Mouse (Mus musculus) forebrain, embryonic 15.5 days (tissue): ENCODE data around the gene Prkd1. TPM values are rescaled to one million over a fixed set of nuclear protein-coding genes. Genes with fewer than 3 reads are reported as not detected.

Source experiments
- ATAC-seq: fragments of 200-750 bp; cut with Nextera tagmentation; replicated peaks from 2 replicates; pipeline ENCODE4 v1.8.0; 2017; ENCODE audit warnings: mild to moderate bottlenecking, moderate TSS enrichment, moderate library complexity
- H3K27ac ChIP-seq: fragments of 300-500 bp; sonication (generic); replicated peaks from 2 replicates; pipeline ENCODE4 v1.5.1; 2015; ENCODE audit warnings: mild to moderate bottlenecking, inconsistent platforms
- H3K27me3 ChIP-seq: fragments of 300-500 bp; sonication (generic); 2 replicates; pipeline ENCODE4 v1.6.1; 2015; ENCODE audit warnings: inconsistent platforms
- H3K36me3 ChIP-seq: fragments of 300-500 bp; sonication (generic); 2 replicates; pipeline ENCODE4 v1.6.1; 2015; ENCODE audit warnings: mild to moderate bottlenecking, inconsistent platforms
- H3K4me1 ChIP-seq: fragments of 300-500 bp; sonication (generic); 2 replicates; pipeline ENCODE4 v1.6.1; 2015; ENCODE audit warnings: inconsistent platforms
- H3K4me2 ChIP-seq: fragments of 300-500 bp; sonication (generic); replicated peaks from 2 replicates; pipeline ENCODE4 v1.6.1; 2015; ENCODE audit warnings: mild to moderate bottlenecking, inconsistent platforms
- H3K4me3 ChIP-seq: fragments of 300-500 bp; sonication (generic); 2 replicates; pipeline ENCODE4 v1.5.1; 2015; ENCODE audit warnings: mild to moderate bottlenecking, inconsistent platforms
- H3K9ac ChIP-seq: fragments of 300-500 bp; sonication (generic); replicated peaks from 2 replicates; pipeline ENCODE4 v1.6.1; 2015; ENCODE audit warnings: mild to moderate bottlenecking, inconsistent platforms
- H3K9me3 ChIP-seq: fragments of 300-500 bp; sonication (generic); 2 replicates; pipeline ENCODE4 v1.6.1; 2016; ENCODE audit warnings: inconsistent platforms
- WGBS: fragments of 180-500 bp; shearing (Covaris S2); methylation state at CpG from one replicate; pipeline ENCODE4 v1.1.7; 2015; ENCODE audit warnings: mixed read lengths; 5-methylcytosine and 5-hydroxymethylcytosine counted together
- polyA plus RNA-seq: library from polyadenylated mRNA; unstranded; fragments of >200 nt; fragmentation: Nextera tagmentation; extraction: Ambion mirVana; gene quantifications from 2 replicates; pipeline ENCODE4 v1.2.1, GENCODE M21; 2015

Gene Prkd1
- polyA plus RNA-seq, 1 experiment from 2014 or later = 6.6 TPM

DNA sequence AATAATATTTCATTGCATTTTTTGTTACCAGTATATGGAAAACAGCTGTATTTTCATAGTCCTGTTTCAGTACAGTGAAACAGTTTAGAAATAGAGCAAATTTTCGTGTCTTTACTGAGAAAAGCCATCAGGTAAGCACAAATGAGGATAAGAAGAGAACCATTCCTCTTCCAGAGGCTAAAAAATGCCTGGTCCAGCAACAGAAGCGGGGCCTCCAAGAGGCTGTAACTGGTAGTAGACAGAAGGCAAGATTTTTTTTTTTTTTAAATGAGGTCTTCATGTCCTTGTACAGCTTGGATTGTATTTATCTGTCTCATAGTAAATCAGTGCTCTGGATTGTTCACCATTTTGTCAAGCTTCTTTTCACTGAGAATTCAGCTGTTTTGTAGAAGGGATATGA is 352.8 kb downstream of the Prkd1 start:
- Histone ChIP-seq H3K27ac (peak overlapping the region; percentile 70), H3K4me3 (no peak overlapping the region), H3K27me3 (no peaks in the 10 kb centered on the region), H3K9ac (no peak overlapping the region), H3K4me2 (0 out of 2 replicates have a peak overlapping the region, but pooled peaks have one; percentile 5), H3K36me3 (no peaks in the 10 kb centered on the region), H3K9me3 (no peaks in the 10 kb centered on the region), H3K4me1 (peaks cover 21% of the 10 kb centered on the region)
- WGBS = 22% methylated on average over 2 of the region's 2 CpGs
- peak; percentile 55 for ATAC-seq

DNA sequence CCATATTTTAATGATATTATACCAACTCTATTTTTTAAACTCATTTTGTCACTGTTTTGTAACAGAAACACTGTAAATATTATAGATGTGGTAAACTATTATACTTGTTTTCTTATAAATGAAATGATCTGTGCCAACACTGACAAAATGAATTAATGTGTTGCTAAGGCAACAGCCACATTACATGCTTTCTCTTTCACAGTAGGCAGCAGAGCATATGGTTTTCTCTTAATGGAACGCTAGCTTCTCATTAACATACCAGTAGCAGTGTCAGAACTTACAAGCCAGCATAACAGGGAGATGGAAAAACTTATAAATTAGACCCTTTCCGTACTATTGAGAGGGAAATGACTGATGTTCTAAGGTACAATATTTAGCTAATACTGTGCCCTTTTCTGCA is 353.3 kb downstream of the Prkd1 start:
- Histone ChIP-seq H3K27me3 (no peaks in the 10 kb centered on the region), H3K27ac (peak overlapping the region; percentile 70; the same call in 1 of the 2 replicates), H3K9ac (no peak overlapping the region), H3K9me3 (no peaks in the 10 kb centered on the region), H3K4me1 (peaks cover 21% of the 10 kb centered on the region), H3K4me3 (no peak overlapping the region), H3K36me3 (no peaks in the 10 kb centered on the region), H3K4me2 (0 out of 2 replicates have a peak overlapping the region, but pooled peaks have one; percentile 5)
- 3% methylated on average over 2 of the region's 2 CpGs for WGBS
- ATAC-seq = peak; percentile 96

DNA sequence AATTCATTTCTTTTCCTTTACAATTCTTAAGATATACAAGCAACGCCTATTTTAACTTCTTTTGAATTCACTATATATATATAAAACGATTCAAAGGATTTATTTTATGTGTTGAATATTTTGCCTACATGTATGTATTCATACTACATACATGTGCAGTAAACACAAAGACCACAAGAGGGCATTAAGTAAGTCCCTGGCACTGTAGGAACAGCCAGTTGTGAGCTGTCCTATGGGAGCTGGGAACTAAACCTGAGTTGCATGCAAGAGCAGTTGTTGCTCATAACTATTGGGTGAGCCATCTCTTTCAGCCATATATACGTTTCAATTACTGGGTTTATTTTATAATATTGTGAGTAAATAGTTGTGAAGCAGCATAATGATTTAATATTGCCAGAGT is 356.1 kb downstream of the Prkd1 start:
- WGBS = 80% methylated on average over 3 of the region's 3 CpGs

More for the DNA sequence above, 356.1 kb downstream of the Prkd1 start:
- ATAC-seq = no peak
- no peak overlapping the region for H3K9ac ChIP-seq
- no peak overlapping the region for H3K4me2 ChIP-seq
- no peaks in the 10 kb centered on the region for H3K27me3 ChIP-seq
- no peak overlapping the region for H3K27ac ChIP-seq
- H3K4me3 ChIP-seq = no peak overlapping the region
- no peaks in the 10 kb centered on the region for H3K9me3 ChIP-seq
- H3K4me1 ChIP-seq = peaks cover 18% of the 10 kb centered on the region
- no peaks in the 10 kb centered on the region for H3K36me3 ChIP-seq
